ENCODE assay signal across 8 mouse cellular contexts in genomic region chr9:44335331-44336092, GRCm38 (mm10). TPM values are rescaled to one million over a fixed set of nuclear protein-coding genes. Genes with fewer than 3 reads are reported as not detected.
DNase-seq lines count a peak whose midpoint lies in the region; ATAC-seq lines count a peak whose summit lies in the region.

No protein-coding gene starts in this region.

- 0% methylated on average over 49 of the region's 50 CpGs for WGBS in hindbrain, embryonic 15.5 days
- under 1% methylated on average over 50 of the region's 50 CpGs for WGBS in lung, embryonic 15.5 days

- H3K4me1 ChIP-seq in hindbrain, embryonic 15.5 days (replicated peaks) = peaks cover 27% of the 10 kb centered on the region
- peaks cover 18% of the 10 kb centered on the region for H3K4me1 ChIP-seq in lung, embryonic 15.5 days

- peak overlapping the region; percentile 62 for H3K4me3 ChIP-seq in hindbrain, embryonic 15.5 days
- peak overlapping the region; percentile 75 for H3K4me3 ChIP-seq in lung, embryonic 15.5 days

- peak overlapping the region; percentile 89 for H3K27ac ChIP-seq in hindbrain, embryonic 15.5 days (replicated peaks)
- peak overlapping the region; percentile 99 for H3K27ac ChIP-seq in lung, embryonic 15.5 days

- H3K4me2 ChIP-seq in hindbrain, embryonic 15.5 days = peak overlapping the region; percentile 88
- H3K4me2 ChIP-seq in lung, embryonic 15.5 days = peak overlapping the region; percentile 67

- peak overlapping the region; percentile 73 for H3K9ac ChIP-seq in hindbrain, embryonic 15.5 days
- H3K9ac ChIP-seq in lung, embryonic 15.5 days = peak overlapping the region; percentile 98

- peak; percentile 8; the same call in 1 of the 2 replicates for ATAC-seq in erythroid progenitor cell, adult 5-6 weeks (replicated peaks; ENCODE audit: low FRiP score, poor library complexity, severe bottlenecking)
- ATAC-seq in hindbrain, embryonic 15.5 days (ENCODE audit: low FRiP score, low read depth) = no peak; the same call in 1 of the 2 replicates
- no peak for ATAC-seq in lung, embryonic 15.5 days (ENCODE audit: borderline replicate concordance, extremely low read depth, low FRiP score, low TSS enrichment)

- peak; percentile 28 to 30 for DNase-seq in lung, adult 18-20 months
- DNase-seq in lung, postnatal 4 days = no peak
- peak; percentile 58 for DNase-seq in adrenal gland, postnatal 10 days
- peak; percentile 73 to 80 for DNase-seq in spleen, postnatal 10 days (ENCODE audit: low spot score in 2 of 2)
- no peak for DNase-seq in urinary bladder, adult 2 months (ENCODE audit: low spot score)

- H3K27me3 ChIP-seq in hindbrain, embryonic 15.5 days = no peaks in the 10 kb centered on the region
- no peaks in the 10 kb centered on the region for H3K27me3 ChIP-seq in lung, embryonic 15.5 days

- no peaks in the 10 kb centered on the region for H3K9me3 ChIP-seq in hindbrain, embryonic 15.5 days
- no peaks in the 10 kb centered on the region for H3K9me3 ChIP-seq in lung, embryonic 15.5 days

- peaks cover 40% of the 10 kb centered on the region for H3K36me3 ChIP-seq in hindbrain, embryonic 15.5 days
- H3K36me3 ChIP-seq in lung, embryonic 15.5 days = peaks cover 61% of the 10 kb centered on the region

RNA-seq across cellular contexts. Expression of gene H2afx, which starts 1.0 kb away (rescaled TPM):
- 10 to 100 TPM; 87.2 to 99.6 TPM for total RNA-seq in adrenal gland, postnatal 10 days (2021)
- 455 and 495 TPM in 2 replicates for total RNA-seq in erythroid progenitor cell, adult 5-6 weeks (2015; ENCODE audit: low replicate concordance)
- total RNA-seq in erythroid progenitor cell, adult 5-6 weeks (2017; ENCODE audit: low replicate concordance) = 1,704 and 2,100 TPM in 2 replicates
- 133 and 149 TPM in 2 replicates for polyA plus RNA-seq in hindbrain, embryonic 15.5 days (2015; fragmentation: Nextera tagmentation; extraction: Ambion mirVana)
- 357 and 365 TPM in 2 replicates for polyA plus RNA-seq in lung, embryonic 15.5 days (2015; fragmentation: Nextera tagmentation; extraction: Ambion mirVana)
- 19.8 and 22.1 TPM in 2 replicates for polyA plus RNA-seq in urinary bladder, adult 2 months (2012; rRNA removed)

RNA-seq across cellular contexts. Expression of gene Hmbs, which starts 8.5 kb away (rescaled TPM):
- 100 to 1,000 TPM in 1 of 2 experiments, 10 to 100 TPM in 1; 86.7 to 101 TPM for total RNA-seq in adrenal gland, postnatal 10 days (2021)
- total RNA-seq in erythroid progenitor cell, adult 5-6 weeks (2015; ENCODE audit: low replicate concordance) = 2,720 and 2,790 TPM in 2 replicates
- total RNA-seq in erythroid progenitor cell, adult 5-6 weeks (2017; ENCODE audit: low replicate concordance) = 1,215 and 1,747 TPM in 2 replicates
- polyA plus RNA-seq in hindbrain, embryonic 15.5 days (2015; fragmentation: Nextera tagmentation; extraction: Ambion mirVana) = 64.8 and 64.9 TPM in 2 replicates
- 123 and 135 TPM in 2 replicates for polyA plus RNA-seq in lung, embryonic 15.5 days (2015; fragmentation: Nextera tagmentation; extraction: Ambion mirVana)
- polyA plus RNA-seq in urinary bladder, adult 2 months (2012; rRNA removed) = 34.4 and 40.7 TPM in 2 replicates

RNA-seq across cellular contexts. Expression of gene Dpagt1, which starts 9.7 kb away (rescaled TPM):
- total RNA-seq in adrenal gland, postnatal 10 days (2021) = 10 to 100 TPM; 25.2 to 27.7 TPM
- total RNA-seq in erythroid progenitor cell, adult 5-6 weeks (2015; ENCODE audit: low replicate concordance) = 5.4 and 11.5 TPM in 2 replicates
- total RNA-seq in erythroid progenitor cell, adult 5-6 weeks (2017; ENCODE audit: low replicate concordance) = 1.0 and 7.8 TPM in 2 replicates
- 37.5 and 38.7 TPM in 2 replicates for polyA plus RNA-seq in hindbrain, embryonic 15.5 days (2015; fragmentation: Nextera tagmentation; extraction: Ambion mirVana)
- 33.5 and 36.5 TPM in 2 replicates for polyA plus RNA-seq in lung, embryonic 15.5 days (2015; fragmentation: Nextera tagmentation; extraction: Ambion mirVana)
- 24.7 and 25.8 TPM in 2 replicates for polyA plus RNA-seq in urinary bladder, adult 2 months (2012; rRNA removed)

RNA-seq across cellular contexts. Expression of gene C2cd2l, which starts 15.4 kb away (rescaled TPM):
- 10 to 100 TPM; 19.3 to 25.1 TPM for total RNA-seq in adrenal gland, postnatal 10 days (2021)
- total RNA-seq in erythroid progenitor cell, adult 5-6 weeks (2015; ENCODE audit: low replicate concordance) = 46.1 and 54.8 TPM in 2 replicates
- total RNA-seq in erythroid progenitor cell, adult 5-6 weeks (2017; ENCODE audit: low replicate concordance) = 70.0 and 83.0 TPM in 2 replicates
- 28.7 and 29.3 TPM in 2 replicates for polyA plus RNA-seq in hindbrain, embryonic 15.5 days (2015; fragmentation: Nextera tagmentation; extraction: Ambion mirVana)
- polyA plus RNA-seq in lung, embryonic 15.5 days (2015; fragmentation: Nextera tagmentation; extraction: Ambion mirVana) = 6.8 and 8.5 TPM in 2 replicates
- polyA plus RNA-seq in urinary bladder, adult 2 months (2012; rRNA removed) = 30.5 and 31.4 TPM in 2 replicates

RNA-seq across cellular contexts. Expression of gene Vps11, which starts 26.0 kb away (rescaled TPM):
- total RNA-seq in adrenal gland, postnatal 10 days (2021) = 10 to 100 TPM; 42.3 to 47.3 TPM
- 2.5 and 6.7 TPM in 2 replicates for total RNA-seq in erythroid progenitor cell, adult 5-6 weeks (2015; ENCODE audit: low replicate concordance)
- 9.5 and 15.7 TPM in 2 replicates for total RNA-seq in erythroid progenitor cell, adult 5-6 weeks (2017; ENCODE audit: low replicate concordance)
- 40.3 and 45.0 TPM in 2 replicates for polyA plus RNA-seq in hindbrain, embryonic 15.5 days (2015; fragmentation: Nextera tagmentation; extraction: Ambion mirVana)
- polyA plus RNA-seq in lung, embryonic 15.5 days (2015; fragmentation: Nextera tagmentation; extraction: Ambion mirVana) = 27.9 and 29.8 TPM in 2 replicates
- polyA plus RNA-seq in urinary bladder, adult 2 months (2012; rRNA removed) = 22.0 and 26.8 TPM in 2 replicates

Comparison
In these comparisons a context has a peak if more than half of its experiments do, and no peak if none do; other contexts are left out.
1. DNase-seq: peak in lung, adult 18-20 months (2 of 2), adrenal gland, postnatal 10 days (single experiment) and spleen, postnatal 10 days (2 of 2); none in lung, postnatal 4 days (0 of 2) and urinary bladder, adult 2 months (single experiment).